Mouse (Mus musculus): Measurements from ENCODE around the gene Ube4b. TPM values are rescaled to one million over a fixed set of nuclear protein-coding genes. Genes with fewer than 3 reads are reported as not detected.
A peak's percentile ranks its signal among the peaks of the same experiment; 100 is the strongest.
"Not testable (repeated sequence)": the region's sequence is repeated elsewhere in the genome, so short reads cannot be mapped to it uniquely, and the experiment has no call there.

Ube4b gene
- polyA plus RNA-seq, 1 experiment from 2014 or later, result 25.1 TPM

- Histone ChIP-seq H3K9ac (no peak within 1 kb of the TSS), H3K9me3 (replicated peaks) (no peaks in the 10 kb centered on the region), H3K36me3 (no peaks in the 10 kb centered on the region), H3K27me3 (replicated peaks) (peaks cover 4% of the 10 kb centered on the region; the same call in 1 of the 2 replicates), H3K27ac (no peak within 1 kb of the TSS), H3K4me2 (no peak within 1 kb of the TSS), H3K4me3 (no peak within 1 kb of the TSS), H3K4me1 (0 out of 2 replicates have a peak, but pooled peaks cover 5% of the 10 kb centered on the region)
- no peak for ATAC-seq
- WGBS (ENCODE audit: insufficient replicate concordance), result 51% methylated on average over 8 of the region's 8 CpGs
Observed at GRCm38 (mm10) chr4:149454879-149455278, 28.3 kb upstream of the Ube4b start, which contains the start of gene Rbp7. TSS of gene Rbp7 (minus strand) at chr4:149454978.

GRCm38 (mm10) chr4:149454263-149454662, 27.7 kb upstream of the Ube4b start:
- no peaks in the 10 kb centered on the region for H3K36me3 ChIP-seq
- no peak overlapping the region for H3K4me2 ChIP-seq
- H3K4me1 ChIP-seq, result 0 out of 2 replicates have a peak, but pooled peaks cover 5% of the 10 kb centered on the region
- no peak overlapping the region for H3K4me3 ChIP-seq
- H3K9me3 ChIP-seq (replicated peaks), result no peaks in the 10 kb centered on the region
- 79% methylated on average over 17 of the region's 17 CpGs for WGBS (ENCODE audit: insufficient replicate concordance)
- peaks cover 4% of the 10 kb centered on the region; the same call in 1 of the 2 replicates for H3K27me3 ChIP-seq (replicated peaks)
- no peak overlapping the region for H3K9ac ChIP-seq
- ATAC-seq, result no peak
- no peak overlapping the region for H3K27ac ChIP-seq

GRCm38 (mm10) chr4:149453656-149454055, 27.1 kb upstream of the Ube4b start:
- Histone ChIP-seq H3K4me2 (no peak overlapping the region), H3K27me3 (replicated peaks) (peaks cover 4% of the 10 kb centered on the region; the same call in 1 of the 2 replicates), H3K36me3 (no peaks in the 10 kb centered on the region), H3K27ac (no peak overlapping the region), H3K4me3 (no peak overlapping the region), H3K9ac (no peak overlapping the region), H3K9me3 (replicated peaks) (no peaks in the 10 kb centered on the region), H3K4me1 (0 out of 2 replicates have a peak, but pooled peaks cover 5% of the 10 kb centered on the region)
- WGBS (ENCODE audit: insufficient replicate concordance), result 69% methylated on average over 4 of the region's 4 CpGs
- ATAC-seq, result no peak

GRCm38 (mm10) chr4:149450636-149451035, 24.1 kb upstream of the Ube4b start:
- Histone ChIP-seq H3K4me3 (no peak overlapping the region), H3K27ac (no peak overlapping the region), H3K9ac (no peak overlapping the region), H3K4me2 (no peak overlapping the region), H3K9me3 (replicated peaks) (no peaks in the 10 kb centered on the region), H3K4me1 (peaks cover 14% of the 10 kb centered on the region), H3K36me3 (no peaks in the 10 kb centered on the region), H3K27me3 (replicated peaks) (no peaks in the 10 kb centered on the region)
- no peak for ATAC-seq
- WGBS (ENCODE audit: insufficient replicate concordance), result 75% methylated on average over 3 of the region's 3 CpGs

GRCm38 (mm10) chr4:149446309-149446708, 19.8 kb upstream of the Ube4b start:
- Histone ChIP-seq H3K27ac (peak overlapping the region; percentile 55), H3K9me3 (replicated peaks) (no peaks in the 10 kb centered on the region), H3K27me3 (replicated peaks) (no peaks in the 10 kb centered on the region), H3K36me3 (no peaks in the 10 kb centered on the region), H3K4me3 (peak overlapping the region; percentile 49; the same call in 1 of the 2 replicates), H3K9ac (peak overlapping the region; percentile 65; the same call in 1 of the 2 replicates), H3K4me2 (peak overlapping the region; percentile 78), H3K4me1 (peaks cover 22% of the 10 kb centered on the region)
- 59% methylated on average over 1 of the region's 1 CpGs for WGBS (ENCODE audit: insufficient replicate concordance)
- no peak for ATAC-seq

- Histone ChIP-seq H3K27ac (peak overlapping the region; percentile 75), H3K36me3 (no peaks in the 10 kb centered on the region), H3K27me3 (replicated peaks) (no peaks in the 10 kb centered on the region), H3K9me3 (replicated peaks) (no peaks in the 10 kb centered on the region), H3K4me2 (peak overlapping the region; percentile 78), H3K4me3 (peak overlapping the region; percentile 49), H3K4me1 (peaks cover 22% of the 10 kb centered on the region), H3K9ac (peak overlapping the region; percentile 65)
- 2% methylated on average over 11 of the region's 11 CpGs for WGBS (ENCODE audit: insufficient replicate concordance)
- peak; percentile 46 for ATAC-seq
Observed at GRCm38 (mm10) chr4:149445868-149446267, 19.3 kb upstream of the Ube4b start.

- WGBS (ENCODE audit: insufficient replicate concordance), result 2% methylated on average over 36 of the region's 36 CpGs
- H3K4me1 ChIP-seq, result peaks cover 22% of the 10 kb centered on the region
- H3K27ac ChIP-seq, result peak overlapping the region; percentile 75
- peak overlapping the region; percentile 49 for H3K4me3 ChIP-seq
- H3K9ac ChIP-seq, result peak overlapping the region; percentile 65
- H3K27me3 ChIP-seq (replicated peaks), result no peaks in the 10 kb centered on the region
- peak overlapping the region; percentile 78 for H3K4me2 ChIP-seq
- no peaks in the 10 kb centered on the region for H3K36me3 ChIP-seq
- no peaks in the 10 kb centered on the region for H3K9me3 ChIP-seq (replicated peaks)
- ATAC-seq, result peak; percentile 94
Observed at GRCm38 (mm10) chr4:149444964-149445701, 18.6 kb upstream of the Ube4b start.

- H3K9me3 ChIP-seq (replicated peaks), result no peaks in the 10 kb centered on the region
- no peak overlapping the region for H3K4me3 ChIP-seq
- H3K4me2 ChIP-seq, result peak overlapping the region; percentile 78
- WGBS (ENCODE audit: insufficient replicate concordance), result 43% methylated on average over 1 of the region's 1 CpGs
- peaks cover 25% of the 10 kb centered on the region for H3K4me1 ChIP-seq
- peak overlapping the region; percentile 65; the same call in 1 of the 2 replicates for H3K9ac ChIP-seq
- H3K36me3 ChIP-seq, result no peaks in the 10 kb centered on the region
- no peaks in the 10 kb centered on the region for H3K27me3 ChIP-seq (replicated peaks)
- ATAC-seq, result no peak
- H3K27ac ChIP-seq, result no peak overlapping the region
Observed at GRCm38 (mm10) chr4:149444465-149444864, 17.9 kb upstream of the Ube4b start.

GRCm38 (mm10) chr4:149442436-149442835, 15.9 kb upstream of the Ube4b start:
- Histone ChIP-seq H3K27ac (no peak overlapping the region), H3K9me3 (replicated peaks) (no peaks in the 10 kb centered on the region), H3K9ac (no peak overlapping the region), H3K27me3 (replicated peaks) (no peaks in the 10 kb centered on the region), H3K4me2 (no peak overlapping the region), H3K4me1 (peaks cover 28% of the 10 kb centered on the region), H3K4me3 (no peak overlapping the region), H3K36me3 (no peaks in the 10 kb centered on the region)
- ATAC-seq, result no peak
- WGBS (ENCODE audit: insufficient replicate concordance), result 54% methylated on average over 3 of the region's 3 CpGs

- 69% methylated on average over 8 of the region's 8 CpGs for WGBS (ENCODE audit: insufficient replicate concordance)
- Histone ChIP-seq H3K9me3 (replicated peaks) (no peaks in the 10 kb centered on the region), H3K36me3 (no peaks in the 10 kb centered on the region), H3K27me3 (replicated peaks) (no peaks in the 10 kb centered on the region), H3K27ac (no peak overlapping the region), H3K4me3 (no peak overlapping the region), H3K4me1 (peaks cover 18% of the 10 kb centered on the region), H3K4me2 (no peak overlapping the region), H3K9ac (no peak overlapping the region)
- ATAC-seq, result no peak
Observed at GRCm38 (mm10) chr4:149440576-149440975, 14.0 kb upstream of the Ube4b start.

GRCm38 (mm10) chr4:149431887-149432286, 5.3 kb upstream of the Ube4b start:
- 43% methylated on average over 1 of the region's 1 CpGs for WGBS (ENCODE audit: insufficient replicate concordance)
- H3K9me3 ChIP-seq (replicated peaks), result not testable (repeated sequence)

GRCm38 (mm10) chr4:149429592-149429991, 3.0 kb upstream of the Ube4b start:
- no peak for ATAC-seq
- WGBS (ENCODE audit: insufficient replicate concordance), result 61% methylated on average over 5 of the region's 5 CpGs
- H3K9ac ChIP-seq, result no peak overlapping the region

More at GRCm38 (mm10) chr4:149431887-149432286, 5.3 kb upstream of the Ube4b start:
- H3K9ac ChIP-seq; H3K27me3 ChIP-seq (replicated peaks); ATAC-seq; H3K4me2 ChIP-seq; H3K4me3 ChIP-seq; H3K36me3 ChIP-seq; H3K4me1 ChIP-seq; H3K27ac ChIP-seq: not testable (repeated sequence)

More at GRCm38 (mm10) chr4:149429592-149429991, 3.0 kb upstream of the Ube4b start:
- Histone ChIP-seq H3K4me1 (peaks cover 18% of the 10 kb centered on the region), H3K9me3 (replicated peaks) (no peaks in the 10 kb centered on the region), H3K4me2 (no peak overlapping the region), H3K27me3 (replicated peaks) (no peaks in the 10 kb centered on the region), H3K36me3 (no peaks in the 10 kb centered on the region), H3K4me3 (no peak overlapping the region), H3K27ac (no peak overlapping the region)
